Mouse (Mus musculus) kidney, postnatal 0 days (tissue): ENCODE results near the gene Olfr118. TPM values are rescaled to one million over a fixed set of nuclear protein-coding genes. Genes with fewer than 3 reads are reported as not detected.
"Not testable (repeated sequence)": the region's sequence is repeated elsewhere in the genome, so short reads cannot be mapped to it uniquely, and the experiment has no call there.

Experiments used
- ATAC-seq: fragments of 200-750 bp; cut with Nextera tagmentation; replicated peaks from 2 replicates; pipeline ENCODE4 v1.8.0; 2017; ENCODE audit warnings: low read depth, moderate number of reproducible peaks, moderate TSS enrichment, moderate library complexity; ENCODE audit not compliant: low FRiP score
- DNase-seq: peaks from one replicate; pipeline ENCODE4 v3.0.0-alpha.2; 2016; ENCODE audit warnings: low spot score
- H3K27ac ChIP-seq: fragments of 300-500 bp; sonication (generic); 2 replicates; pipeline ENCODE4 v1.5.1; 2014; ENCODE audit warnings: mild to moderate bottlenecking
- H3K27me3 ChIP-seq: fragments of 300-500 bp; sonication (generic); 2 replicates; pipeline ENCODE4 v1.6.1; 2014; ENCODE audit warnings: low read length, mixed read lengths; ENCODE audit not compliant: insufficient read depth
- H3K36me3 ChIP-seq: fragments of 300-500 bp; sonication (generic); 2 replicates; pipeline ENCODE4 v1.6.1; 2014; ENCODE audit warnings: low read length, mixed read lengths; ENCODE audit not compliant: insufficient read depth
- H3K4me1 ChIP-seq: fragments of 300-500 bp; sonication (generic); replicated peaks from 2 replicates; pipeline ENCODE4 v1.6.1; 2014; ENCODE audit warnings: antibody characterized with exemption, low read length, mixed read lengths; ENCODE audit not compliant: insufficient read depth
- H3K4me2 ChIP-seq: fragments of 300-500 bp; sonication (generic); 2 replicates; pipeline ENCODE4 v1.6.1; 2014; ENCODE audit warnings: mild to moderate bottlenecking, low read length, moderate library complexity, mixed read lengths
- H3K4me3 ChIP-seq: fragments of 300-500 bp; sonication (generic); replicated peaks from 2 replicates; pipeline ENCODE4 v1.5.1; 2014; ENCODE audit warnings: low read depth, low read length
- H3K9ac ChIP-seq: fragments of 300-500 bp; sonication (generic); 2 replicates; pipeline ENCODE4 v1.6.1; 2014; ENCODE audit warnings: low read depth, low read length
- H3K9me3 ChIP-seq: fragments of 300-500 bp; sonication (generic); replicated peaks from 2 replicates; pipeline ENCODE4 v1.6.1; 2016; ENCODE audit warnings: low read length, inconsistent platforms, mixed read lengths
- CTCF ChIP-seq: IDR thresholded peaks from 2 replicates; pipeline ENCODE4 v1.5.1; 2016; ENCODE audit warnings: antibody characterized with exemption, low read depth, mild to moderate bottlenecking, moderate library complexity
- WGBS: fragments of 180-500 bp; shearing (Covaris S2); extraction: QIAGEN DNeasy Blood & Tissue Kit; methylation state at CpG from one replicate; pipeline ENCODE4 v1.1.7; 2014; 5-methylcytosine and 5-hydroxymethylcytosine counted together
- polyA plus RNA-seq: library from polyadenylated mRNA; unstranded; fragments of >200 nt; fragmentation: Nextera tagmentation; extraction: Ambion mirVana; gene quantifications from 2 replicates; pipeline ENCODE4 v1.2.1, GENCODE M21; 2015

Gene Olfr118
- not detected in 2 replicates for polyA plus RNA-seq

GRCm38 (mm10) chr17:37666688-37667087, at the start of gene Olfr118:
Olfr118 (plus strand) TSS chr17:37666988.
- WGBS: 65% methylated on average over 2 of the region's 2 CpGs
- TF ChIP-seq CTCF: no peak
- no peak for ATAC-seq

GRCm38 (mm10) chr17:37627009-37627408, 39.8 kb upstream of the Olfr118 start, which contains the start of the genes Olfr115 and Olfr116:
Olfr115 (minus strand) TSS chr17:37627109.
Olfr116 (minus strand) TSS chr17:37627199.
- Histone ChIP-seq H3K4me1 (no peaks in the 10 kb centered on the region), H3K36me3 (no peaks in the 10 kb centered on the region), H3K27ac (no peak within 1 kb of the TSS), H3K9ac (no peak within 1 kb of the TSS), H3K4me2 (no peak within 1 kb of the TSS), H3K27me3 (no peaks in the 10 kb centered on the region), H3K4me3 (no peak within 1 kb of the TSS), H3K9me3 (no peaks in the 10 kb centered on the region)
- DNase-seq: no peak
- TF ChIP-seq CTCF: no peak
- ATAC-seq: no peak
- 76% methylated on average over 2 of the region's 2 CpGs for WGBS

More at GRCm38 (mm10) chr17:37666688-37667087, at the start of gene Olfr118:
- H3K27ac ChIP-seq: no peak within 1 kb of the TSS
- no peaks in the 10 kb centered on the region for H3K4me1 ChIP-seq
- H3K27me3 ChIP-seq: no peaks in the 10 kb centered on the region
- H3K4me2 ChIP-seq: no peak within 1 kb of the TSS
- DNase-seq: no peak
- H3K4me3 ChIP-seq: no peak within 1 kb of the TSS
- H3K9ac ChIP-seq: no peak within 1 kb of the TSS
- no peaks in the 10 kb centered on the region for H3K36me3 ChIP-seq
- H3K9me3 ChIP-seq: no peaks in the 10 kb centered on the region

GRCm38 (mm10) chr17:37663682-37664081, 3.1 kb upstream of the Olfr118 start, which contains the start of gene Olfr117:
Olfr117 (minus strand) TSS chr17:37663782.
- 57% methylated on average over 1 of the region's 1 CpGs for WGBS

GRCm38 (mm10) chr17:37696264-37696663, 29.5 kb downstream of the Olfr118 start, which contains the start of gene Olfr119:
Olfr119 (plus strand) TSS chr17:37696564.
- not testable (repeated sequence) for H3K9ac ChIP-seq, H3K4me1 ChIP-seq, H3K4me3 ChIP-seq, H3K27ac ChIP-seq, H3K36me3 ChIP-seq, H3K27me3 ChIP-seq, H3K9me3 ChIP-seq, H3K4me2 ChIP-seq, ATAC-seq, DNase-seq
- 54% methylated on average over 1 of the region's 1 CpGs for WGBS

More at GRCm38 (mm10) chr17:37663682-37664081, 3.1 kb upstream of the Olfr118 start, which contains the start of gene Olfr117:
- DNase-seq (no peak), ATAC-seq (no peak)
- H3K4me2 ChIP-seq: no peak within 1 kb of the TSS
- TF ChIP-seq CTCF: no peak
- no peak within 1 kb of the TSS for H3K9ac ChIP-seq
- no peak within 1 kb of the TSS for H3K27ac ChIP-seq
- H3K4me1 ChIP-seq: no peaks in the 10 kb centered on the region
- no peak within 1 kb of the TSS for H3K4me3 ChIP-seq
- no peaks in the 10 kb centered on the region for H3K9me3 ChIP-seq
- H3K27me3 ChIP-seq: no peaks in the 10 kb centered on the region
- no peaks in the 10 kb centered on the region for H3K36me3 ChIP-seq

- ATAC-seq (no peak), DNase-seq (no peak)
- 69% methylated on average over 1 of the region's 1 CpGs for WGBS
- Histone ChIP-seq H3K27ac (no peak within 1 kb of the TSS), H3K27me3 (no peaks in the 10 kb centered on the region), H3K4me2 (no peak within 1 kb of the TSS), H3K4me3 (no peak within 1 kb of the TSS), H3K9me3 (no peaks in the 10 kb centered on the region), H3K4me1 (no peaks in the 10 kb centered on the region), H3K9ac (no peak within 1 kb of the TSS), H3K36me3 (no peaks in the 10 kb centered on the region)
- TF ChIP-seq CTCF: no peak
These were observed 54.7 kb downstream of the Olfr118 start, which contains the start of gene Olfr120 for GRCm38 (mm10) chr17:37721508-37721907. Olfr120 (plus strand) TSS chr17:37721808.

Other genes with a start within 250 kb of the Olfr118 start
- not detected in 2 replicates for gene Olfr108, start 221.5 kb upstream of the Olfr118 start, polyA plus RNA-seq
- not detected in 2 replicates for gene Olfr109, start 208.1 kb upstream of the Olfr118 start, polyA plus RNA-seq
- not detected in 2 replicates for gene H2-M2, start 183.4 kb upstream of the Olfr118 start, polyA plus RNA-seq
- gene Olfr110, start 174.5 kb upstream of the Olfr118 start, polyA plus RNA-seq: not detected in 2 replicates
- gene Olfr111, start 159.0 kb upstream of the Olfr118 start, polyA plus RNA-seq: not detected in 2 replicates
- not detected in 2 replicates for gene Olfr112, start 97.5 kb upstream of the Olfr118 start, polyA plus RNA-seq
- gene Olfr113, start 89.3 kb upstream of the Olfr118 start, polyA plus RNA-seq: not detected in 2 replicates
- gene Olfr114, start 74.2 kb upstream of the Olfr118 start, polyA plus RNA-seq: not detected in 2 replicates
- not detected in 2 replicates for gene Olfr115, start 39.9 kb upstream of the Olfr118 start, polyA plus RNA-seq
- not detected in 2 replicates for gene Olfr116, start 39.8 kb upstream of the Olfr118 start, polyA plus RNA-seq
- gene Olfr117, start 3.2 kb upstream of the Olfr118 start, polyA plus RNA-seq: not detected in 2 replicates
- not detected in 2 replicates for gene Olfr119, start 29.6 kb downstream of the Olfr118 start, polyA plus RNA-seq
- not detected in 2 replicates for gene Olfr120, start 54.8 kb downstream of the Olfr118 start, polyA plus RNA-seq
- not detected in 2 replicates for gene Olfr121, start 81.9 kb downstream of the Olfr118 start, polyA plus RNA-seq
- gene Olfr122, start 101.6 kb downstream of the Olfr118 start, polyA plus RNA-seq: not detected in 2 replicates
- gene Olfr123, start 126.5 kb downstream of the Olfr118 start, polyA plus RNA-seq: not detected in 2 replicates
- not detected in 2 replicates for gene Olfr124, start 132.9 kb downstream of the Olfr118 start, polyA plus RNA-seq
- not detected in 2 replicates for gene Olfr125, start 166.0 kb downstream of the Olfr118 start, polyA plus RNA-seq
- gene Olfr126, start 180.5 kb downstream of the Olfr118 start, polyA plus RNA-seq: not detected in 2 replicates
- gene Olfr127, start 233.4 kb downstream of the Olfr118 start, polyA plus RNA-seq: not detected in 2 replicates